In genomic region chr1:39735927-39736604, GRCm38 (mm10) we compare ENCODE assay signal across 9 mouse cellular contexts. TPM values are rescaled to one million over a fixed set of nuclear protein-coding genes. Genes with fewer than 3 reads are reported as not detected.
A peak's percentile ranks its signal among the peaks of the same experiment; 100 is the strongest.
DNase-seq lines count a peak whose midpoint lies in the region; ATAC-seq lines count a peak whose summit lies in the region.
"Had no signal": no experiment of that assay in that cellular context is flagged by ENCODE, and none has a peak within 500 bp of the region (broad histone marks: within the 10 kb centered on the region; RNA-seq: fewer than 3 reads in every experiment).

No protein-coding gene starts in this region.

- H3K27ac ChIP-seq in hindbrain, embryonic 12.5 days = peak overlapping the region; percentile 64

- whole genome bisulfite sequencing in hindbrain, embryonic 12.5 days = 14% methylated on average over 8 of the region's 8 CpGs

- peak; percentile 73 to 79 for DNase-seq in adrenal gland, adult (ENCODE audit: inconsistent age in 2 of 2, low spot score in 1 of 2)
- no peak for DNase-seq in adrenal gland, adult 18-20 months (ENCODE audit: low spot score in 2 of 2)
- peak; percentile 46 for DNase-seq in embryo, embryonic 11.5 days (ENCODE audit: low read depth, low spot score)
- DNase-seq in liver = peak; percentile 64
- peak; percentile 60 for DNase-seq in neural tube, embryonic 10.5 days (ENCODE audit: extremely low spot score, low spot score)
- DNase-seq in cerebellum, postnatal 36 days = no peak
- no peak for DNase-seq in frontal cortex, postnatal 10 days (ENCODE audit: low spot score in 2 of 2)

- H3K9ac ChIP-seq in hindbrain, embryonic 12.5 days = no peak overlapping the region

- no peak overlapping the region for H3K4me3 ChIP-seq in hindbrain, embryonic 12.5 days

- peak; percentile 49 for ATAC-seq in hindbrain, embryonic 12.5 days (ENCODE audit: low FRiP score)

- no peaks in the 10 kb centered on the region for H3K9me3 ChIP-seq in hindbrain, embryonic 12.5 days (replicated peaks)

- H3K27me3 ChIP-seq in hindbrain, embryonic 12.5 days = no peaks in the 10 kb centered on the region

- H3K4me1 ChIP-seq in hindbrain, embryonic 12.5 days = peaks cover 24% of the 10 kb centered on the region

- no peaks in the 10 kb centered on the region for H3K36me3 ChIP-seq in hindbrain, embryonic 12.5 days

- H3K4me2 ChIP-seq in hindbrain, embryonic 12.5 days (replicated peaks) = no peak overlapping the region

RNA-seq across cellular contexts. Expression of gene Rfx8, which starts 15.3 kb away (rescaled TPM):
- not detected for total RNA-seq in adrenal gland, adult 18-20 months (2021)
- 0.63 and 0.93 TPM in 2 replicates for polyA plus RNA-seq in hindbrain, embryonic 12.5 days (2016; fragmentation: Nextera tagmentation; extraction: Ambion mirVana)
- polyA plus RNA-seq: large intestine, adult 2 months had no signal

Comparison
In these comparisons a context has a peak if more than half of its experiments do, and no peak if none do; other contexts are left out.
1. DNase-seq: peak in adrenal gland, adult (2 of 2), embryo, embryonic 11.5 days (single experiment), liver (single experiment) and neural tube, embryonic 10.5 days (single experiment); none in adrenal gland, adult 18-20 months (0 of 2), cerebellum, postnatal 36 days (0 of 2) and frontal cortex, postnatal 10 days (0 of 2).